Mouse (Mus musculus) heart, embryonic 16.5 days (tissue): ENCODE measurements at regions not wholly inside any gene's neighbourhood (a gene's known extent, or its start where the extent isn't known, plus 50 kb on each side); places are given as distances from the start of the nearest gene placed in this dataset.

Experiments
- ATAC-seq: fragments of 200-750 bp; cut with Nextera tagmentation; replicated peaks from 2 replicates; pipeline ENCODE4 v1.8.0; 2017; ENCODE audit warnings: moderate number of reproducible peaks; ENCODE audit not compliant: insufficient read depth, low FRiP score; ENCODE audit errors: extremely low read depth
- H3K27ac ChIP-seq: fragments of 300-500 bp; sonication (generic); 2 replicates; pipeline ENCODE4 v1.5.1; 2014; ENCODE audit warnings: mild to moderate bottlenecking, low read length, control low read depth, moderate library complexity
- H3K27me3 ChIP-seq: fragments of 300-500 bp; sonication (generic); 2 replicates; pipeline ENCODE4 v1.6.1; 2014; ENCODE audit warnings: low read length, mixed read lengths; ENCODE audit not compliant: control insufficient read depth, insufficient read depth
- H3K36me3 ChIP-seq: fragments of 300-500 bp; sonication (generic); 2 replicates; pipeline ENCODE4 v1.6.1; 2014; ENCODE audit not compliant: control insufficient read depth, insufficient read depth
- H3K4me1 ChIP-seq: fragments of 300-500 bp; sonication (generic); 2 replicates; pipeline ENCODE4 v1.6.1; 2014; ENCODE audit warnings: low read length, mixed read lengths; ENCODE audit not compliant: control insufficient read depth, insufficient read depth
- H3K4me2 ChIP-seq: fragments of 300-500 bp; sonication (generic); 2 replicates; pipeline ENCODE4 v1.6.1; 2014; ENCODE audit warnings: low read depth, mild to moderate bottlenecking, control low read depth, low read length
- H3K4me3 ChIP-seq: fragments of 300-500 bp; sonication (generic); 2 replicates; pipeline ENCODE4 v1.5.1; 2014; ENCODE audit warnings: mild to moderate bottlenecking, control low read depth, low read length
- H3K9ac ChIP-seq: fragments of 300-500 bp; sonication (generic); 2 replicates; pipeline ENCODE4 v1.6.1; 2014; ENCODE audit warnings: low read length, control low read depth
- H3K9me3 ChIP-seq: fragments of 300-500 bp; sonication (generic); replicated peaks from 2 replicates; pipeline ENCODE4 v1.6.1; 2016; ENCODE audit warnings: low read length; ENCODE audit not compliant: control insufficient read depth
- WGBS: fragments of 180-500 bp; shearing (Covaris S2); extraction: QIAGEN DNeasy Blood & Tissue Kit; methylation state at CpG from one replicate; pipeline ENCODE4 v1.1.7; 2014; 5-methylcytosine and 5-hydroxymethylcytosine counted together

- whole genome bisulfite sequencing: 89% methylated on average over 8 of the region's 8 CpGs
- H3K9ac ChIP-seq: no peak overlapping the region
- no peak for ATAC-seq
Observed at GRCm38 (mm10) chr3:101524905-101525304, 79.6 kb downstream of the Atp1a1 start.

DNA sequence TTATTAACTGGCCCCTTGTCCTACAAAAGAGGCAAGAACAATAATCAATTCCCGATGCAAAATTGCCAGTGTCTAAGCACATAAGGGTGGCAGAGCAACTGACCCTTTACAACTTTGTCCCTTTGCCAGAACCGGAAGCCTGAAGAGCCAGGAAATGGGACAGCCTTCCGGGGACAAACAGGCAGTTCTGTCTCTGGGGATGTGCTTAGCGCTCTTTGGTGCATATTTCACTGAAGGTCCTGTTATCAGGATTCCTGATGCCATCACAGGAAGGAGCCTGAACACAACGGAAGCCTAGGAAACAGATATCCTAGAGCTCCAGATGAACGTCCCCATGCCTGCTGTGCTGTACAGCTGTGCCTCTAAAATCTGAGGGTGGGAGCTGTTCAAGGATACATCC, 80.0 kb downstream of the Atp1a1 start:
- no peak for ATAC-seq
- H3K9me3 ChIP-seq: no peaks in the 10 kb centered on the region
- 45% methylated on average over 6 of the region's 6 CpGs for WGBS
- no peak overlapping the region for H3K4me3 ChIP-seq
- H3K4me2 ChIP-seq: no peak overlapping the region
- H3K27me3 ChIP-seq: no peaks in the 10 kb centered on the region
- H3K36me3 ChIP-seq: no peaks in the 10 kb centered on the region
- no peak overlapping the region for H3K9ac ChIP-seq
- no peak overlapping the region for H3K27ac ChIP-seq
- peaks cover 40% of the 10 kb centered on the region for H3K4me1 ChIP-seq

More at GRCm38 (mm10) chr3:101524905-101525304, 79.6 kb downstream of the Atp1a1 start:
- H3K27ac ChIP-seq: no peak overlapping the region
- H3K27me3 ChIP-seq: no peaks in the 10 kb centered on the region
- peaks cover 38% of the 10 kb centered on the region for H3K4me1 ChIP-seq
- no peak overlapping the region for H3K4me3 ChIP-seq
- H3K9me3 ChIP-seq: no peaks in the 10 kb centered on the region
- H3K36me3 ChIP-seq: no peaks in the 10 kb centered on the region
- no peak overlapping the region for H3K4me2 ChIP-seq

DNA sequence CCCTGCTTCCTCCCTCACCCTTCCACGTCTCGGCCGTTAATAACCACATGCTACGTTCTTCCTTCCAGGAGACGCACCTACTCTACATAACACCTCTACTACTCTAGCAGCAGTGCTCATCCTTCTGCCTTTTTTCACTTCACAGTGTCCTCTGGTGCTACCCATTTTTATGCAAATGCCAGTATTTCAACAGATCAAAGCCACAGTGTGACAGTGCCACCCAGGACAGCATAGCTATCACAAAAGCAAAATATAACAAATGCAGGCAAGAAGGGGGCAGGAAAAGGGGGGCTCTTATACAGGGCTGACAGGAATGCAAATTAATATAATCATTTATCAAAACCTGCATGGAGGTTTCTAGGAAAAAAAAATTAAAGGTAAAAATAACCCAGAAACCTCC, 81.2 kb downstream of the Atp1a1 start:
- peaks cover 40% of the 10 kb centered on the region for H3K4me1 ChIP-seq
- WGBS: 84% methylated on average over 5 of the region's 5 CpGs
- no peaks in the 10 kb centered on the region for H3K36me3 ChIP-seq
- no peak for ATAC-seq
- no peak overlapping the region for H3K4me3 ChIP-seq
- no peak overlapping the region for H3K4me2 ChIP-seq
- no peaks in the 10 kb centered on the region for H3K9me3 ChIP-seq
- H3K9ac ChIP-seq: no peak overlapping the region
- H3K27me3 ChIP-seq: no peaks in the 10 kb centered on the region
- no peak overlapping the region for H3K27ac ChIP-seq

GRCm38 (mm10) chr3:101522246-101522920, 82.1 kb downstream of the Atp1a1 start:
- ATAC-seq: peak; percentile 80
- peak overlapping the region; percentile 68 for H3K27ac ChIP-seq

GRCm38 (mm10) chr3:101521155-101521554, 83.3 kb downstream of the Atp1a1 start:
- Histone ChIP-seq H3K9me3 (no peaks in the 10 kb centered on the region), H3K4me2 (no peak overlapping the region), H3K4me3 (no peak overlapping the region), H3K36me3 (no peaks in the 10 kb centered on the region), H3K9ac (no peak overlapping the region), H3K27me3 (no peaks in the 10 kb centered on the region), H3K4me1 (peaks cover 44% of the 10 kb centered on the region), H3K27ac (no peak overlapping the region)
- 85% methylated on average over 5 of the region's 5 CpGs for WGBS
- no peak for ATAC-seq

More at GRCm38 (mm10) chr3:101522246-101522920, 82.1 kb downstream of the Atp1a1 start:
- Histone ChIP-seq H3K9ac (0 out of 2 replicates have a peak overlapping the region, but pooled peaks have one; percentile 12), H3K36me3 (no peaks in the 10 kb centered on the region), H3K4me2 (no peak overlapping the region), H3K4me3 (no peak overlapping the region), H3K4me1 (peaks cover 35% of the 10 kb centered on the region), H3K9me3 (no peaks in the 10 kb centered on the region), H3K27me3 (no peaks in the 10 kb centered on the region)
- WGBS: 52% methylated on average over 9 of the region's 9 CpGs

DNA sequence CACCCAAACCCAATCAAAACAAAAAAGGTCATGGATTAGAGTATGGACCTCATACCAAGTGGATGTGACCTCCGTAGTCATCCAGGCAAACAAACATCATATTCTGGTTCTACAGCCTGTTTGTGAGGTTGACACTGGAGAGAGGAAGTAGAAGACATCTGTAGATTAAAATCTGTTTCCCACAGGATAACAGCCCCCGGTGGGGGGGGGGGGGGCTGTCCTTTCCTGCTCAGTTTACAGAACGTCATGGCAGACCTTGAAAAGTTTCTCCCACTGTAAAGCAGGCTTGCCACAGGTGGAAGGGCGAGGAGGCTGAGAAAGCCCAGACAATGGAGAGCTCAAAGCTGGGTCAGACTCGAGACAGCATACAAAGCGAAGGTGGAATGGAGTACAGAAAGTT, 84.4 kb downstream of the Atp1a1 start:
- no peak overlapping the region for H3K27ac ChIP-seq
- no peak for ATAC-seq
- no peaks in the 10 kb centered on the region for H3K27me3 ChIP-seq
- no peak overlapping the region for H3K4me3 ChIP-seq
- no peak overlapping the region for H3K9ac ChIP-seq
- no peaks in the 10 kb centered on the region for H3K36me3 ChIP-seq
- 71% methylated on average over 6 of the region's 6 CpGs for WGBS
- H3K4me2 ChIP-seq: no peak overlapping the region
- no peaks in the 10 kb centered on the region for H3K9me3 ChIP-seq
- peaks cover 44% of the 10 kb centered on the region for H3K4me1 ChIP-seq

GRCm38 (mm10) chr3:101519551-101519950, 84.9 kb downstream of the Atp1a1 start:
- Histone ChIP-seq H3K4me1 (peaks cover 43% of the 10 kb centered on the region), H3K4me3 (no peak overlapping the region), H3K27ac (peak overlapping the region; percentile 66), H3K36me3 (no peaks in the 10 kb centered on the region), H3K27me3 (no peaks in the 10 kb centered on the region), H3K9ac (no peak overlapping the region), H3K4me2 (no peak overlapping the region), H3K9me3 (no peaks in the 10 kb centered on the region)
- no peak for ATAC-seq
- WGBS: 86% methylated on average over 5 of the region's 5 CpGs

DNA sequence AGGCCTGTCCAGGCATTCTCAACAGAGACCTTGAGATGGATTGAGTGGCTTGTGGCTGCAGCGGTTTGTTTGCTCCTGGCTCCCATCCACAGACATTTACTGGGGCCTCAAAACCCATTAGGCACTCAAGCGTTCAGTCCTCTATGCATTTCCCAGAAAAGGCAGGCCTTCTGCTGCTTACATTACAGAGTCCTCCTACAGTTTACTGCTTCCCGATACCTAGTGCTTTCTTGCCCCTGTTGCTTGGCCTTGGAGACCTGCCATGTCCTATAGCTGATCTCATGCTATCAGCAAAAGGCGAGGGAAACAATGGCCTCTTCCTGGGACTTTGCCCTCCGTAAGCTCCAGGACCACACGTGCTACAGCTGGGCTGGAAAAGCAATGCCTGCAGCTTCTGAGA, 85.7 kb downstream of the Atp1a1 start:
- Histone ChIP-seq H3K9me3 (no peaks in the 10 kb centered on the region), H3K36me3 (no peaks in the 10 kb centered on the region), H3K9ac (no peak overlapping the region), H3K27ac (peak overlapping the region; percentile 66), H3K4me1 (peaks cover 43% of the 10 kb centered on the region), H3K27me3 (no peaks in the 10 kb centered on the region), H3K4me3 (no peak overlapping the region), H3K4me2 (no peak overlapping the region)
- WGBS: 18% methylated on average over 6 of the region's 6 CpGs
- ATAC-seq: peak; percentile 14; the same call in 1 of the 2 replicates

- 80% methylated on average over 6 of the region's 6 CpGs for WGBS
- no peak for ATAC-seq
- H3K4me2 ChIP-seq: no peak overlapping the region
Observed at GRCm38 (mm10) chr3:101517547-101517946, 86.9 kb downstream of the Atp1a1 start.

More at GRCm38 (mm10) chr3:101517547-101517946, 86.9 kb downstream of the Atp1a1 start:
- Histone ChIP-seq H3K4me1 (peaks cover 36% of the 10 kb centered on the region), H3K9me3 (no peaks in the 10 kb centered on the region), H3K9ac (no peak overlapping the region), H3K27ac (no peak overlapping the region), H3K4me3 (no peak overlapping the region), H3K36me3 (no peaks in the 10 kb centered on the region), H3K27me3 (no peaks in the 10 kb centered on the region)
